Mouse (Mus musculus): Measurements from ENCODE around the gene Tm7sf3.

The Tm7sf3 gene

DNA sequence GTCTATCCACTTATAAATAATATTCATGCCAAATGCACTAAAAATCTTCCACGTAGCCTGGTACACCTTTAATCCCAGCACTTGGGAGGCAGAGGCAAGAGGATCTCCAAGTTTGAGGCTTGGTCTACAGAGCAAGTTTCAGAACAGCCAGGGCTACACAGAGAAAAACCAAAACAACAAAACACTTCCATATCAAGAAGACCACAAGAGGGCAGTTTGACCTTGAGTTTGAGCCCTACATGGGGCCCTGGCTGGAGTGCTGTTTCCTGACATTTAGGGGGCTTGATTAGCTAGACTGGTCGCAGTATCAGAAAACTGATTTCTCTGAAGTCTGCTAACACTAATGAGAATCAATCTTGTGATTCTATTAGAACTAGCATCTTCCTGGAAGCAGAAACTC is 18.0 kb upstream of the Tm7sf3 start:
- no peak for DNase-seq (ENCODE audit: low spot score)

DNA sequence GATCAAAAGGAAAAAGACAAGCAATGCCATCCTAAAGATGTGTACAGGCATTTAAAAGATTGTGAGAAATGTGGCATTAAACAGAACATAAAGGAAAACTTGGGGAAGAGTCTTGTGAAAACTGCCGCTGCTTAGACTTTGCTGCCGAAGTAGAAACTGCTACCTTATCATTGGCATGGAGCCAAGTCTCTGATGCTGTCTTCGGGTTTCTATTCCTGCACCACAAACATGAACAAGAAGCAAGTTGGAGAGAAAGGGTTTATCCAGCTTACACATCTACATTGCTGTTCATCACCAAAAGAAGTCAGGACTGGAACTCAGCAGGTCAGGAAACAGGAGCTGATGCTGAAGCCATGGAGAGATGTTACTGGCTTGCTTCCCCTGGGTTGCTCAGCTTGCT is 10.6 kb upstream of the Tm7sf3 start:
- no peak for DNase-seq (ENCODE audit: low spot score)

DNA sequence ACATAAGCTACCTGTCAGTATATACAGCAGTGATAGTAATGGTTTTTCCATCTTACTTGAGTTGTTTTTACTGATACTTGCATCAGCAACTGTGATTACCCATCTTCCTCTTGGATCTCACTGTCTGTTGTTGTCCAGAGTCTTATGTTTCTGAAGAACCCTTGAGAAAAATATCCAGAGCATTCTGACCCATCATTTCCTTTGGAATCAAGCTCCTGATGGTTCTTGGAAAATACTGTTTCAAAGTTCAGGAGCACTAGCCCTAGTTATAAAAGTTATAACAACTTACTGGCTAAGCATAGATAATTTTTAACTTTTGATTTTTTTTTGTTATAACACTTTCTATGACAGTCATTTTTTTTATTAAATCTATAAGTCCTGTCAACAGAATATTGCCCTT is 8.8 kb upstream of the Tm7sf3 start:
- no peak for DNase-seq (ENCODE audit: low spot score)

- no peak for DNase-seq (ENCODE audit: low spot score)
Observed at GRCm38 (mm10) chr6:146650013-146650412, 7.4 kb upstream of the Tm7sf3 start.

GRCm38 (mm10) chr6:146643184-146643570 is 553 bp upstream of the Tm7sf3 start:
- no peak for DNase-seq (ENCODE audit: low spot score)

GRCm38 (mm10) chr6:146641621-146642210 is 908 bp downstream of the Tm7sf3 start:
- DNase-seq (ENCODE audit: low spot score), result no peak

DNA sequence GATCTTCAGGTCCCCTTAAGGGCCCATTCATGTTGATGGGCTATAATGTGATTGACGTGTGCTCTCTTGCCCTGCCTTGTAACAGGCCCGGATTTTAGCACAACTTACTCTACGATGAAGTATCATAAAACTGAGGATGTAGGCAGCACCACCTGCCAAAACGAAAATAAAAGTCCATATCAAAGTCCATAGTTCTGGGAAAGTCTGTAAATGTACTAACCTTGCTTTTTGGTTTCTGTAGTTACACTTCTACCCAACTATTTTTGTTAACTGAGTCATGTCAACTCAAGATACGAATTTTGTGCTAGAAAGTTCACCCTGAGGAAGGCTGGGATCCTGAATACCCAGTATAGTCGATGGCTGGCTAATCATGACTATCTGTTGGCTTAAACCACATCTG is 1.6 kb downstream of the Tm7sf3 start:
- DNase-seq (ENCODE audit: low spot score), result no peak

DNA sequence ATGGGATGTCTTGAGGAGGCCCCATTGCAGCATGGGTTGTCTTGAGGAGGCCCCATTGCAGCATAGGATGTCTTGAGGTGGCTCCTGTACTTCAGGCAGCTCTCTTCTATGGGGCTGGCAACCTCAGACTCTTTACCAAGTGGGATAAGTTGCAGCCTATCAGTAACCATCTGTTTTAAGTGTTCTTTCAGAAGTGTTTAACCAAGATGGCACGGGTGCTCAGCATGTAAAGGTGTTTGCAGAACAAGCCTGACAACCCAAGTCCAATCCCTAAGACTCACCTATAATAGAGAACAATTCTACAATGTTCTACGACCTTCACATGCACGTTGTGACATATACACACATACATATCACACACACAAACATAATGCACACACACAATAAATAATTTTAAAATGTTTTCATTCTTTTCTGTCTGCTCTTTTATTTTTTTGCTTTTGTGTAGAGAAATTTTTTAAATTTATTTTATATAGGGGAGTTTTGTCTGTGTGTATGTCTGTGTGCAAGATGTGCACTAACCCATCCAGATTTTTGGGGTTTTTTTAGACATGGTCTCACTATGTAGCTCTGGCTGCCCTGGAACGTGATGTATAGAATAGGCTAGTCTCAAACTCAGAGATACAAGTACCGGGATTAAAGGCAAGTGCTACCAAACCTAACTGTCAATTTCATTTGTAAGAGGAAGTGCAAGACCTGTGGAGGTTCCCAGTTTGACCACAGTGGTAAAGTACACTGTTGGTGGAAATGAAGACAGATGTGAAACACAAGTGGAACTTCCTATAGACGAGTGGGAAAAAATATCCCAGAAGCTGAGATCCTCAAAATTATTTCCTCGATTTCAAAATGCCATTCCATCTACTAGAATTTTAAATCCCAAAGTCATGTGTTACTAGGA is 2.3 kb downstream of the Tm7sf3 start:
- DNase-seq (ENCODE audit: low spot score), result no peak

DNA sequence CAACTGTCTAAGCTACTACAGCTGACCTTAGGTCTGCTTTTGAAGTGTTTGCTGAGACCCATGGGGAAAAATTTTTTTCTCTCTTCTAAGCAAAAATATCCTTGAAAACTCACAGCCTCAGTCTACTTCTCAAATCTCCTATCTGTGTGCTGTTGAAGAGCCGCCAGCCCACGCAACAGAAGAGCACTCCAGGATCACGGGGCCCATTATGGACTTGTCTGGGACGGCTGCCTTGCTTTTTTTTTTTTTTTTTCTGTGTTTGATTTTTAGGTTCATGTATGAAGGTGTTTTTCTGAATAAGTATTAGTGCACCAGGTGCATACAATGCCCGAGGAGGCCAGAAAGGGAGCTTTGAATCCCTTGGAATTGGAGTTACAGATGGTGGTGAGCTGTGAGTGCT is 6.1 kb downstream of the Tm7sf3 start:
- DNase-seq (ENCODE audit: low spot score), result no peak

GRCm38 (mm10) chr6:146634759-146635606 is 7.6 kb downstream of the Tm7sf3 start:
- no peak for DNase-seq (ENCODE audit: low spot score)

GRCm38 (mm10) chr6:146634015-146634722 is 8.5 kb downstream of the Tm7sf3 start:
- DNase-seq (ENCODE audit: low spot score), result peak; percentile 74

DNA sequence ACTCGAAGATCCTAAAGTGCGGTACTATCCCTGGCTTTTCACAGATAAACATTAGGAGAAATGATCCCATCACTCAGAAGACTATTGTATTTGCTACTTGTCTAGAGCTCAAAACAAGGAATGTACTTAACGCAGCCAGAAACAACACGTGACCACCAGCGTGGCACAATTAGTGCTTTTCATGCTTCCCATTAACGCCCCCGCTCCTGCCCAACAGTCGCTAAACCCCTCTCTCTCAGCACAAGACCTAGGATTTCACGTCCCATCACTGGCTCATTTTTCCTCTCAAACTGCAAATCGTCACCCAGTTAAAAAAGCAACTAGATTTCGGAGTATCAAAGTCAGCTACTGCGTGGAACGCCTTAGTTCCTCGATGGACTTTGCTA is 9.0 kb downstream of the Tm7sf3 start:
- DNase-seq (ENCODE audit: low spot score), result no peak

DNA sequence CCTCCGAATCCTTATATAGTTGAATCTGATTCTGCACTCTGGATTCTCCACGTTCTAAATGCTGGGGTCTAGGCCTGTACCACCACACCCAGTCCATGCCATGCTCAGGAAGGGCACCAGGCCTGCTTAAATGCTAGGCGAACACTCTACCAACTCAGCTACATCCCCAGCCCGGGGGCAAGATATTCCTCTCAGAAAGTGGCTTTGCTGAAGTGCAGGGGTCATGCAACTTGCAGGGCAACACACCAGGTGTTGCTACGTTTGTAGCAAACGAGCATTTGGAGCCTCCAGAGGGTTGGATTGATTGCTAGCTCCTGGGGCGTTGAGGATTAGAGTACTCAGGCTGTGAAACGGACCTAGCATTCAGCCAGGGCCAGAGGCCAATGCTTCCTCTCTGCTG is 9.5 kb downstream of the Tm7sf3 start:
- DNase-seq (ENCODE audit: low spot score), result no peak

GRCm38 (mm10) chr6:146632403-146632802 is 10.2 kb downstream of the Tm7sf3 start:
- no peak for DNase-seq (ENCODE audit: low spot score)

- no peak for DNase-seq (ENCODE audit: low spot score)
Observed at GRCm38 (mm10) chr6:146631847-146632246, 10.8 kb downstream of the Tm7sf3 start.

DNA sequence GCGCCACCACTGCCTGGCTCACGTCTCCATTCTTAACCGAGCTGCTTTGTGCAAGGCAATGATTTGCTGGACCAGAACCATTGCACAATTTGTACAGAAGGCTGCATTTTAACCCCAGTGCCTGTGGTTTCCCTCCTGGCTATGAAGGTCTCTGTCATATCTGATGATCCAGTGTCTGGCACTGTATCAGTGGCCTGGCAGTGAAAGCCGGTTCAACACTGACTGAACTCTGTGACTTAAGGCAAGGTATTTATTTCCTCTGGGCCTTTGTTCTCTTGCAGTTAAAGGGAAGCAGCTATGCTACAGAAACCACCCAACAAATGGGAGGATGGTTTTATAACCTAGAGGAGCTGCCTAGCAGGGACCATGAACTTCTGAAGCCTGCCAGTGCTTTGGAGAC is 11.7 kb downstream of the Tm7sf3 start:
- no peak for DNase-seq (ENCODE audit: low spot score)

GRCm38 (mm10) chr6:146629781-146630756 is 12.6 kb downstream of the Tm7sf3 start:
- DNase-seq (ENCODE audit: low spot score), result peak; percentile 55

DNA sequence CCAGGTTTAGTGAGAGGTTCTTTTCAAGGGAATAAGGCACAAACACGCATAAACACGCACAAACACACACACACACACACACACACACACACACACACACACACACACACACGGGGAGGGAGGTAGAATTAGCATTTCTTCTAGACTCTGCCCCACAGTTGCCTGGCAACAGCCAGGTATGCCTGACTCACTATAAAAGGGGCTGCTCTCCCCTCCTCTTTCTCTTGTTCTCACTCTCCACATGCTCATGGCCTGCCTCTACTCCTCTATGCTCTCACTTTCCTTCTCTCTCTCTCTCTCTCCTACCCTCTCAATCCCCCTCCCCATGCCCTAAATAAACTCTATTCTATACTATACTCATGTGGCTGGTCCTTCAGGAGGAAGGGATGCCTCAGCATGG is 14.5 kb downstream of the Tm7sf3 start:
- DNase-seq (ENCODE audit: low spot score), result no peak

DNA sequence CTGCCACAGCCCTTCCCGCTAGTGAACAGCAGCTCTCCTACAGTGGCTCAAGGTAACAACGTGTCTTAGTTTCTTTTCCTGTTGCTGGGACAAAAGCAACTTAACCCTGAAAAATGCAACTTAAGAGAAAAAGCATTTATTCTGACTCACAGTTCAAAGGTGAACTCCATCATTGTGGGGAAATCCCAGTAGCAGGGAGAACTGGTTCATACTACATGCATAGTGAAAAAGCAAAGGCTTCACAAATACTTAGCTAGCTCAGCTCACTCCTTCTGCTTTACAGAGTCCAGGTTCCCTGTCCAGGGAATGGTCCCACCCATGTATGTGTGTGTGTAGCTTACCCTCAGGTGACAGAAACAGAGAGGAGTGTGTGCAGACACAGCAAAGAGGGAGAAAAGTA is 26.0 kb downstream of the Tm7sf3 start:
- DNase-seq (ENCODE audit: low spot score), result no peak

GRCm38 (mm10) chr6:146615891-146616290 is 26.7 kb downstream of the Tm7sf3 start:
- DNase-seq (ENCODE audit: low spot score), result no peak

DNA sequence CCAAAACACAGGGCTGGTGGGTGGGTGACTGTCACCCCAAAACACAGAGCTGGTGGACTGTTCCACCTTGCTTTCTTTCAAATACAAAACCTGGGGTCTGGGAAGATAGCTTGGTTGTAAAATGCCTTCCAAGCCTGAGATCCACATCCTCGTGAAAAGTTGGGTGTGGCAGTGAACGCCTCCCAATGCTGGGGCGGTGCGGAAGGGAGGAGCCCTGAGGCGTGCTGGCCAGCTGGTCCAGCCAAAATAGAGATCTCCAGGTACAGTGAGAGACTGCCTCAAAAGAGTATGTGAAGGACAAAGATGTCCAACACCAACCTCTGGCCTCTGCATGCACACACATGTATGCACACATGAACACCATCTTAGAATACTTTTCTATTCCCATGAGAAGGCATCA is 28.1 kb downstream of the Tm7sf3 start:
- DNase-seq (ENCODE audit: low spot score), result no peak
